Mouse (Mus musculus) forebrain, embryonic 11.5 days (tissue): ENCODE measurements around the gene Otx2. TPM values are rescaled to one million over a fixed set of nuclear protein-coding genes. Genes with fewer than 3 reads are reported as not detected.

Experiments
- ATAC-seq: fragments of 200-750 bp; cut with Nextera tagmentation; replicated peaks from 2 replicates; pipeline ENCODE4 v1.8.0; 2017; ENCODE audit warnings: moderate TSS enrichment; ENCODE audit not compliant: low FRiP score
- DNase-seq: peaks from one replicate; pipeline ENCODE4 v3.0.0-alpha.2; 2017; ENCODE audit warnings: low spot score
- H3K27ac ChIP-seq: fragments of 300-500 bp; sonication (generic); 2 replicates; pipeline ENCODE4 v1.5.1; 2014; ENCODE audit warnings: low read depth, low read length
- H3K27me3 ChIP-seq: fragments of 300-500 bp; sonication (generic); 2 replicates; pipeline ENCODE4 v1.6.1; 2014; ENCODE audit warnings: mild to moderate bottlenecking, low read length, mixed read lengths; ENCODE audit not compliant: control insufficient read depth, insufficient read depth
- H3K36me3 ChIP-seq: fragments of 300-500 bp; sonication (generic); 2 replicates; pipeline ENCODE4 v1.6.1; 2014; ENCODE audit warnings: mild to moderate bottlenecking, low read length, moderate library complexity, mixed read lengths; ENCODE audit not compliant: control insufficient read depth, insufficient read depth
- H3K4me1 ChIP-seq: fragments of 300-500 bp; sonication (generic); replicated peaks from 2 replicates; pipeline ENCODE4 v1.6.1; 2014; ENCODE audit warnings: low read length, mixed read lengths; ENCODE audit not compliant: control insufficient read depth, insufficient read depth
- H3K4me2 ChIP-seq: fragments of 300-500 bp; sonication (generic); 2 replicates; pipeline ENCODE4 v1.6.1; 2014; ENCODE audit warnings: low read depth, mild to moderate bottlenecking, low read length, moderate library complexity, mixed read lengths; ENCODE audit not compliant: severe bottlenecking
- H3K4me3 ChIP-seq: fragments of 300-500 bp; sonication (generic); 2 replicates; pipeline ENCODE4 v1.5.1; 2014; ENCODE audit warnings: low read depth, low read length
- H3K9ac ChIP-seq: fragments of 300-500 bp; sonication (generic); 2 replicates; pipeline ENCODE4 v1.6.1; 2014; ENCODE audit warnings: low read length
- H3K9me3 ChIP-seq: fragments of 300-500 bp; sonication (generic); 2 replicates; pipeline ENCODE4 v1.6.1; 2016; ENCODE audit warnings: low read length, mixed read lengths; ENCODE audit not compliant: control insufficient read depth
- WGBS: fragments of 180-500 bp; shearing (Covaris S2); extraction: QIAGEN DNeasy Blood & Tissue Kit; methylation state at CpG from one replicate; pipeline ENCODE4 v1.1.7; 2014; 5-methylcytosine and 5-hydroxymethylcytosine counted together
- polyA plus RNA-seq: library from polyadenylated mRNA; unstranded; fragments of >200 nt; fragmentation: Nextera tagmentation; extraction: Ambion mirVana; gene quantifications from 2 replicates; pipeline ENCODE4 v1.2.1, GENCODE M21; 2014

Gene Otx2
- polyA plus RNA-seq, 1 experiment from 2014 or later: 78.7 TPM

DNA sequence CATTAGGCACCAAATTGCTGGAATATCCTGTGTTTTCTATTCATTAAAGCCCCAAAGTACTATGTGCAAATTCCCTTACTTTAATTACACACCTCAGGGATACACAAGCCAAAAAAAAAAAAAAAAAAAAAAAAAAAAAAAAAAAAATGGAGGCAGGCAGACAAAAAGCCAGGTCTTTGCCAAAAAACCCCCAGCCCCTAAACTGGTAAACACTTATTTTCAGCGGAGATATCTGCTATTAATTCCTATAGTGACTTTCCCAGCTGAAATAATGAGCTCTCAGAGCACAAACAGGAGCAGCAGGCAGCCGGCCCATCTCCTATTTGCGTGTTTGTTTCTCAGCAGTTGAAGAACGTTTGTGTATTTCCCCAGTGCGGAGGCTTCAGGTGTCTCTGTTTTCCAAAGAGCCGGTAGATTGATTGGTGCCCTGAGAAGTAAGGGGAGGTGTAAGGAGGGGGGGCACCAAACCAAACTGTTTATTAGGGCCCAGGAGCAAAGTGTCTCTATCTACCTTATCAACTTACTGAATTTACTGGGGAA, 34.3 kb upstream of the Otx2 start:
- ATAC-seq (no peak), DNase-seq (peak; percentile 53)
- H3K4me1 ChIP-seq: peaks cover 16% of the 10 kb centered on the region
- 0 out of 2 replicates have a peak overlapping the region, but pooled peaks have one; percentile 18 for H3K27ac ChIP-seq
- no peaks in the 10 kb centered on the region for H3K36me3 ChIP-seq
- no peak overlapping the region for H3K4me3 ChIP-seq
- H3K9ac ChIP-seq: no peak overlapping the region
- H3K4me2 ChIP-seq: peak overlapping the region; percentile 8; the same call in 1 of the 2 replicates
- no peaks in the 10 kb centered on the region for H3K9me3 ChIP-seq
- peaks cover 2% of the 10 kb centered on the region; the same call in 1 of the 2 replicates for H3K27me3 ChIP-seq
- 1% methylated on average over 6 of the region's 6 CpGs for whole genome bisulfite sequencing

DNA sequence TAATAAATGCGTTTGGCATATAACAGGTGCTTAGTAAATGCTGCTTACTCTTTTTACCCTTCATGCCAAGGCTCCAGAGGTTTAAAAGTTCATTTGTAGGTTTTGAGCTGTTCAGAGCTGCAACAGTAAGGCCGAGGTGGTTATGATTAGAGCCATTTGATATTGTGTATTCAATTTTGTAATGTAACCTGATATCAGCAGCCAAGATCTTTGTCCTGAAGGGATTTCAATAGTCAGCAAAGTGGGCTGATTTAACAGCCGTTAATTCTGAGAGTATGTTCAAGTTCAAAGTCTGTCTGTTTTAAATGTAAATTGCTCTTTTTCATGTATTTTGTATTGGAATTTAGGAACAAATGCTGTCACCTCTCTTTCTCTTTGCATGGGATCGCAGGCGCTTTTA, 33.8 kb upstream of the Otx2 start:
- no peak overlapping the region for H3K4me2 ChIP-seq
- peaks cover 16% of the 10 kb centered on the region for H3K4me1 ChIP-seq
- ATAC-seq (no peak), DNase-seq (no peak)
- H3K36me3 ChIP-seq: no peaks in the 10 kb centered on the region
- WGBS: 37% methylated on average over 5 of the region's 5 CpGs
- no peak overlapping the region for H3K9ac ChIP-seq
- peaks cover 2% of the 10 kb centered on the region; the same call in 1 of the 2 replicates for H3K27me3 ChIP-seq
- no peaks in the 10 kb centered on the region for H3K9me3 ChIP-seq
- H3K27ac ChIP-seq: no peak overlapping the region
- no peak overlapping the region for H3K4me3 ChIP-seq

DNA sequence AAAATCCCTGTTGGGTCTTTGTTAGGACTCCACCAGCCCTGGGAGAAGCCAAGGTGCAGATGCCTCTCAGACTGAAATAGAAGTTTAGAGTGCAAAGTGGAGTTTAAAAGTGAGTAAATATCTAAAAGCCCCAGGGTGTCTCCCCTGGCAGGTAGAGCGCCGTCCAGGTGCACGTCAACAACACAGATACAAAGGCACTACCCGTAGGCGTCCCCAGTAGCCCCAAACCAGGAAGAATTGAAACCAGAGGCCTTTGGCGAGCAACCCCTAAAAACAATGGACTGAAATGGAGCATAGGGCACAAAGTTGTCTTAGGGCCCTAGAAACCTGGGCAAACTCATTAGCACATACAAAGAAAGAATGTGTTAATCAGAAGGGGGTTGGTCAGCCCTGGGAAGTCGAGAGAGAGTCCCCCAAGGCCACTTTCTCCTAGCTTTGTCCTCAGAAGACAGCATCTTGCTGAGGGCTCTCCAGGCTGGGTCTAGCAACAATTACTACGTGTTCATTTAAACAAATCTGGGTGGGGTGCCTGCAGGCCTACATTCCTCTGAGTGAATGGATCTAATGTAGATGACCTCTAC, 27.3 kb upstream of the Otx2 start:
- WGBS: 19% methylated on average over 8 of the region's 8 CpGs

DNA sequence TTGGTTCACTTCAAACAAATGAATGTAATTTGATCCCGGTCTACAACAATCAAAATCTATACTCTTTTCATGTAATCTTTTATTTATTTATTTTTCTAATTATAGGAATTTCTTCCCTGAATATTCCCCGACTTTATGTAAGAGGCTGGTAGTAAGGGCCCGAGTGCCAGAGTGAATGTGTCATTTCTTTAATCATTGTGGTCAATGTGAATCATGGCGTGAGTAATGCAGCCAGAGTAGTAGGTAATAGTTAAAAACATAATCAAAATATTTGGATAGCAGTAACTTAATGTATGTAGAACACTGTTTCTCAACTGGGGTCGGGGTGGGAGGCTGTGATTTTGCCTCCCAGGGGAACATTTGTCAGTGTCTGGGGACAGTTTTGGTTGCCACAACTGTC, 6.0 kb upstream of the Otx2 start:
- 82% methylated on average over 5 of the region's 5 CpGs for WGBS

More for the DNA sequence above, 27.3 kb upstream of the Otx2 start:
- Histone ChIP-seq H3K27ac (no peak overlapping the region), H3K9me3 (no peaks in the 10 kb centered on the region), H3K36me3 (no peaks in the 10 kb centered on the region), H3K4me1 (peaks cover 2% of the 10 kb centered on the region; the same call in 1 of the 2 replicates), H3K4me3 (no peak overlapping the region), H3K27me3 (peaks cover 2% of the 10 kb centered on the region; the same call in 1 of the 2 replicates), H3K9ac (no peak overlapping the region), H3K4me2 (no peak overlapping the region)
- ATAC-seq: no peak
- DNase-seq: no peak

DNA sequence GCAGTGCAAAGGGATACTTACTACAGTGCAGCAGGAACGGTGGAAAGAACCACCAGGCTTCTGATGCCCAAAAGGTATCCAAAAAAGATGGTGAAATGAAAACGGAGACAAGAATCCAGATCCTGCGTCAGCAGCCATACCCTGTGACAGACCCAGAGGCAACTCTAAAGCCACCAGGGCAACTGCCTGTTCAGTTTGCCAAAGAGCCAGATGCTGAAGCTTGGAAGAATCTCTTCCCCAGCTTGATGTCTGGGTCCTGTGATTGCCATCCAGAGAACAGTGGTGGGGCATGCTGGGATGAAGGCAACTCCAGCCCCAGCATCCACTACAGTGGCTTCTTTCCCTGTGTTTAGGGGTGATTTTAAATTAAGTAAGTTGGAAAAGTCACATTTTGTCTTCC, 5.1 kb upstream of the Otx2 start:
- no peaks in the 10 kb centered on the region for H3K36me3 ChIP-seq
- H3K4me2 ChIP-seq: no peak overlapping the region
- no peak overlapping the region for H3K27ac ChIP-seq
- H3K27me3 ChIP-seq: peaks cover 16% of the 10 kb centered on the region
- H3K4me1 ChIP-seq: peaks cover 7% of the 10 kb centered on the region
- no peaks in the 10 kb centered on the region for H3K9me3 ChIP-seq
- ATAC-seq (no peak), DNase-seq (no peak)
- WGBS: 79% methylated on average over 3 of the region's 3 CpGs
- H3K9ac ChIP-seq: no peak overlapping the region
- H3K4me3 ChIP-seq: no peak overlapping the region

More for the DNA sequence above, 6.0 kb upstream of the Otx2 start:
- H3K27ac ChIP-seq: no peak overlapping the region
- peaks cover 10% of the 10 kb centered on the region for H3K27me3 ChIP-seq
- ATAC-seq: no peak
- no peak overlapping the region for H3K4me2 ChIP-seq
- no peaks in the 10 kb centered on the region for H3K36me3 ChIP-seq
- H3K9ac ChIP-seq: no peak overlapping the region
- no peaks in the 10 kb centered on the region; the same call in 1 of the 2 replicates for H3K4me1 ChIP-seq
- no peak for DNase-seq
- no peak overlapping the region for H3K4me3 ChIP-seq
- H3K9me3 ChIP-seq: no peaks in the 10 kb centered on the region

DNA sequence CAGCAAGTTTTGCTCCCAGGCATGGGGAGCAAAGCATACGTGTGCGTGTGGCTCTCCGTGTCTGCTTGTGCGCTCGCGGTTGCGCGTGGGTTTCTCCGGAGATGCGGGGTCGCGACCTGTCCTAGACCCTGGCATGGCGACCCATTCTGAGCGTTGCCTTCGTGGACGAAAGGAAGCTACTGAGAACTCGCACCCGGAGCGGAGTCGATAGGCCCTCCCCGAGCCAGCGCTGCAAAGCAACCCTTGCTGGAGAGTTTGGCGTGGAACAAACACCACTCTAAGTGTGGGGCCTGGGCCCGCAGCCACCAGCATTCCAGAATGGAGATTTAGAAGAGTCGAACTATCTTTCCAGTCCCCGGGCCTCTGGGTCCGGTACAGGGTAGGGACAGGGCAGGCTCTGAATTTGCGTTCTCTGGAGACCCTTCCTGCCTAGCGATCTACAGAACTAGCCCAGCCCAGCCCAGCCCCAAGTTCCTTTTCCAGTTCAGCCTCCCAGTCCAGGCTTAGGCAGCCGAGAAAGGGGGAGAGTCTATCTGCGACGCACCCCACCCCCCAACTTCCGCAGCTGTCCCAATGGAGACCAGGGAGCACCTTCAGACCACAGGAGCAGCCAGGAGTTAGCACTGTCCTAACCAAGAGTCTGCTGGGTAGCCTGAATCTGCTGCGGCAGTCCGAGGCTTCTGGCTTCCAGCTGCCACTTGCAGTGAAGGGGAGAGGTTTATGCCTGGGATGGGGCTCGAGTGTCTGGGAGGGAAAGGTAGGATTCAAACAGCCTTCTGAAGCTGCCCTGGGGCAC, 615 bp upstream of the Otx2 start:
- DNase-seq (peak; percentile 64), ATAC-seq (peak; percentile 51)
- Histone ChIP-seq H3K9me3 (no peaks in the 10 kb centered on the region), H3K4me1 (peaks cover 14% of the 10 kb centered on the region), H3K27ac (peak overlapping the region; percentile 62), H3K27me3 (peaks cover 33% of the 10 kb centered on the region), H3K9ac (peak overlapping the region; percentile 82), H3K36me3 (no peaks in the 10 kb centered on the region), H3K4me2 (peak overlapping the region; percentile 75), H3K4me3 (peak overlapping the region; percentile 35)
- 2% methylated on average over 36 of the region's 36 CpGs for WGBS

DNA sequence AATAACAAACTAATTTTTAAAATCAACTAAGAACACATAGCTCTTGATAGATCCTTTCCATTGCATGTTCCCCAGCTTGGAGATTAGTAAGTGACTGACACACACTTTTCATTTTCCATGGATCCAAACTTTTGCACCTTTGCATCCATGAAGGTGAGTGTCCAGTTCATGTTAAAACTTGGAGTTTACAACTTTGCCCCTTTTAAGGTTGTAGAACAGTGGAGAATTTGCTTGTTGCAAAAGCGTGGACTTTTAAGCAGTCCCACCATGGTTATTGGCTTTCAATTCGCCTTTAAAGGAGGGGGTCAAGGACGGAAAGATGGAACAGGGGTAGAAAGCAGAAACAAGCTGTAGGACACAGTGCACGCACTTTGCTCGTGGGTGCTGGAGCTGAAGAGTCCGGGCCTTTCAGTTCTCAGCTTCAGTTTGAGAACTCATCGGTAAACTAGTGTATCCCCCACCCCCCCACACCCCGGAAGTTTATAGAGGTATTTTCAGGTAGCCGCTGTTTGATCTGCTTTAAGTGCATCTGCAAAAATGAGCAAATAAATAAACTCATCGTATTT, 925 bp downstream of the Otx2 start:
- 13% methylated on average over 10 of the region's 10 CpGs for WGBS
- Histone ChIP-seq H3K4me3 (peak overlapping the region; percentile 35), H3K36me3 (no peaks in the 10 kb centered on the region)

DNA sequence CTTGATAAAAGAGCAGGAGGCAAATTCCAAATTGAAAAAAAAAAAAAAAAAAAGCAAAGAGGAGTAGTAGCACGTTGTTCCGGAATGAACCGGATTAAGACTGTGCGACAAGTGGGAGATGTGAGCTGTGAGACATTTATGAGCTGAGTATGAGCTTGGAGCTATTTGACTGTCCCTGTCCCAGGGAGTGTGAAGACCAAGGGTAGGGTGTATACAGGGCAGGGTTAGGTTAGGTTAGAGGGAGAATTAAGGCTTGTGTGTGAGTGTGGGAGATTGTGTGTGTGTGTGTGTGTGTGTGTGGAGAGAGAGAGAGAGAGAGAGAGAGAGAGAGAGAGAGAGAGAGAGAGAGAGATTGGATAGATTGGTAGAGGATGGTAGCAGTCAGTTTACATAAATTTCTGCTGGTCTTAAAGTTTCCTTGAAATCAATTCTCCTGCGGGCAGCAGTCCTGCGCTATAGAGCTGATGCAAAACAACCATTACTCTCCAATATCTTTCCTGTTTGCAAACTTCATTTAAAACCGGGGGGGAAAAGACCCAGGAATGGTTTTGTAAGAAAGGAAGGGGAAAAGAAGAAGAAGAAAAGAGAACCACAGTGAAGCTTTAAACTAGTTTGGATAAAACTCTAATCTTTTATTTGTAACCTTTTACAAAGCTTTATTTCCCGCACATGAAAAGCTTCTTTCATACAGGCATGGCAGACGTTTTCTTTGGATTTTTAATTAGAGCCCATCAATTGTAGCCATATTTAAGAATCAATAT, 2.0 kb downstream of the Otx2 start:
- peaks cover 19% of the 10 kb centered on the region for H3K4me1 ChIP-seq
- H3K27me3 ChIP-seq: peaks cover 39% of the 10 kb centered on the region
- peak overlapping the region; percentile 64 for H3K27ac ChIP-seq
- H3K9ac ChIP-seq: peak overlapping the region; percentile 47
- H3K4me3 ChIP-seq: peak overlapping the region; percentile 25
- DNase-seq (no peak), ATAC-seq (no peak)
- H3K36me3 ChIP-seq: no peaks in the 10 kb centered on the region
- no peaks in the 10 kb centered on the region for H3K9me3 ChIP-seq
- peak overlapping the region; percentile 50 for H3K4me2 ChIP-seq
- 8% methylated on average over 9 of the region's 9 CpGs for WGBS

More for the DNA sequence above, 925 bp downstream of the Otx2 start:
- H3K4me1 ChIP-seq: peaks cover 17% of the 10 kb centered on the region
- no peak for DNase-seq
- H3K27ac ChIP-seq: no peak overlapping the region
- peak overlapping the region; percentile 75 for H3K4me2 ChIP-seq
- H3K9me3 ChIP-seq: no peaks in the 10 kb centered on the region
- no peak for ATAC-seq
- H3K27me3 ChIP-seq: peaks cover 35% of the 10 kb centered on the region
- peak overlapping the region; percentile 44; the same call in 1 of the 2 replicates for H3K9ac ChIP-seq
